Mouse (Mus musculus) small intestine, adult 2 months (tissue): Measurements from ENCODE around the gene Neurog2.

Experiments used
- CTCF ChIP-seq: fragments of 200-500 bp; IDR thresholded peaks from 2 replicates; pipeline ENCODE4 v1.5.1; 2012; ENCODE audit warnings: low read depth, mild to moderate bottlenecking, control low read depth, inconsistent platforms, low read length, moderate library complexity, mixed read lengths; ENCODE audit not compliant: insufficient replicate concordance, insufficient read length; ENCODE audit errors: extremely low read depth
- POLR2A ChIP-seq: fragments of 200-500 bp; IDR thresholded peaks from 2 replicates; pipeline ENCODE4 v1.6.1; 2012; ENCODE audit warnings: low read depth, mild to moderate bottlenecking, control low read depth, inconsistent platforms, low read length, moderate library complexity

DNA sequence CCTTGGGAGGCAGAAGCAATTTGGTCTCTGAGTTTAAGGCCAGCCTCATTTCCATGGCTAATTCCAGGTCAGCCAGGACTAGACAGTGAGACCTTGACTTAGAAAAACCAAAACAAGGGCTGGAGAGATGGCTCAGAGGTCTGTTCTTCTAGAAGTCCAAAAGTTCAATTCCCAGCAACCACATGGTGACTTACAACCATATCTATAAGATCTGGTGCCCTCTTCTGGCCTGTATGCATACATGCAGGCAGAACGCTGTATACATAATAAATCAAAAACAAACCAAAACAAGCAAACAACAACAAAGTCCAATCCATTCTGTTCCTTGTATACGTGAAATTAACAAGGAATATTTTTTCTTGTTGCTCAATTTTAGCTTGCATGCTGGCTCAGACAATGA is 24.8 kb upstream of the Neurog2 start:
- TF ChIP-seq POLR2A (no peak), CTCF (no peak)
